Mouse (Mus musculus): ENCODE results near the gene Lancl3. TPM values are rescaled to one million over a fixed set of nuclear protein-coding genes. Genes with fewer than 3 reads are reported as not detected.

Gene Lancl3
- polyA plus RNA-seq, 1 experiment from 2014 or later, result 1.3 TPM

GRCm38 (mm10) chrX:9227105-9227504, 27.4 kb downstream of the Lancl3 start:
- Histone ChIP-seq H3K9ac (no peak overlapping the region), H3K36me3 (no peaks in the 10 kb centered on the region), H3K4me1 (no peaks in the 10 kb centered on the region), H3K27ac (no peak overlapping the region), H3K9me3 (replicated peaks) (no peaks in the 10 kb centered on the region), H3K4me3 (replicated peaks) (no peak overlapping the region), H3K27me3 (no peaks in the 10 kb centered on the region), H3K4me2 (no peak overlapping the region)
- ATAC-seq (replicated peaks; ENCODE audit: low FRiP score), result no peak
- 66% methylated on average over 2 of the region's 2 CpGs for WGBS

- no peak overlapping the region for H3K4me3 ChIP-seq (replicated peaks)
- ATAC-seq (replicated peaks; ENCODE audit: low FRiP score), result no peak
- no peak overlapping the region for H3K9ac ChIP-seq
- 80% methylated on average over 5 of the region's 5 CpGs for WGBS
- no peak overlapping the region for H3K27ac ChIP-seq
- H3K27me3 ChIP-seq, result no peaks in the 10 kb centered on the region
- no peaks in the 10 kb centered on the region for H3K36me3 ChIP-seq
- no peak overlapping the region for H3K4me2 ChIP-seq
- no peaks in the 10 kb centered on the region for H3K4me1 ChIP-seq
- H3K9me3 ChIP-seq (replicated peaks), result no peaks in the 10 kb centered on the region
Observed at GRCm38 (mm10) chrX:9240737-9241591, 41.3 kb downstream of the Lancl3 start.

- no peak overlapping the region for H3K9ac ChIP-seq
- no peaks in the 10 kb centered on the region for H3K4me1 ChIP-seq
- no peaks in the 10 kb centered on the region for H3K9me3 ChIP-seq (replicated peaks)
- ATAC-seq (replicated peaks; ENCODE audit: low FRiP score), result no peak
- no peak overlapping the region for H3K4me3 ChIP-seq (replicated peaks)
- no peak overlapping the region for H3K4me2 ChIP-seq
- 46% methylated on average over 8 of the region's 8 CpGs for WGBS
- no peaks in the 10 kb centered on the region for H3K27me3 ChIP-seq
- H3K36me3 ChIP-seq, result no peaks in the 10 kb centered on the region
- H3K27ac ChIP-seq, result 0 out of 2 replicates have a peak overlapping the region, but pooled peaks have one; percentile 13
Observed at GRCm38 (mm10) chrX:9243381-9243864, 43.7 kb downstream of the Lancl3 start.

GRCm38 (mm10) chrX:9244603-9245336, 45.1 kb downstream of the Lancl3 start:
- Histone ChIP-seq H3K36me3 (no peaks in the 10 kb centered on the region), H3K9ac (no peak overlapping the region), H3K4me3 (replicated peaks) (no peak overlapping the region), H3K9me3 (replicated peaks) (no peaks in the 10 kb centered on the region), H3K4me1 (0 out of 2 replicates have a peak, but pooled peaks cover 3% of the 10 kb centered on the region), H3K27ac (no peak overlapping the region), H3K27me3 (no peaks in the 10 kb centered on the region), H3K4me2 (no peak overlapping the region)
- 75% methylated on average over 12 of the region's 12 CpGs for WGBS
- ATAC-seq (replicated peaks; ENCODE audit: low FRiP score), result no peak

- Histone ChIP-seq H3K4me3 (replicated peaks) (no peak overlapping the region), H3K4me1 (0 out of 2 replicates have a peak, but pooled peaks cover 3% of the 10 kb centered on the region), H3K27ac (no peak overlapping the region), H3K27me3 (no peaks in the 10 kb centered on the region), H3K9me3 (replicated peaks) (no peaks in the 10 kb centered on the region), H3K36me3 (no peaks in the 10 kb centered on the region), H3K4me2 (no peak overlapping the region), H3K9ac (no peak overlapping the region)
- 48% methylated on average over 5 of the region's 5 CpGs for WGBS
- ATAC-seq (replicated peaks; ENCODE audit: low FRiP score), result no peak
Observed at GRCm38 (mm10) chrX:9248911-9249310, 49.2 kb downstream of the Lancl3 start.

GRCm38 (mm10) chrX:9253990-9254389, 54.3 kb downstream of the Lancl3 start:
- 75% methylated on average over 10 of the region's 10 CpGs for WGBS
- Histone ChIP-seq H3K27ac (no peak overlapping the region), H3K4me2 (no peak overlapping the region), H3K9ac (no peak overlapping the region), H3K36me3 (no peaks in the 10 kb centered on the region), H3K9me3 (replicated peaks) (no peaks in the 10 kb centered on the region), H3K27me3 (no peaks in the 10 kb centered on the region), H3K4me3 (replicated peaks) (no peak overlapping the region), H3K4me1 (0 out of 2 replicates have a peak, but pooled peaks cover 3% of the 10 kb centered on the region)
- no peak for ATAC-seq (replicated peaks; ENCODE audit: low FRiP score)

- ATAC-seq (replicated peaks; ENCODE audit: low FRiP score), result no peak
- Histone ChIP-seq H3K9ac (no peak overlapping the region), H3K27ac (no peak overlapping the region), H3K4me1 (no peaks in the 10 kb centered on the region), H3K36me3 (no peaks in the 10 kb centered on the region), H3K4me2 (no peak overlapping the region), H3K27me3 (no peaks in the 10 kb centered on the region), H3K9me3 (replicated peaks) (no peaks in the 10 kb centered on the region), H3K4me3 (replicated peaks) (no peak overlapping the region)
- 94% methylated on average over 3 of the region's 3 CpGs for WGBS
Observed at GRCm38 (mm10) chrX:9254901-9255300, 55.2 kb downstream of the Lancl3 start.

GRCm38 (mm10) chrX:9256766-9257165, 57.1 kb downstream of the Lancl3 start, which contains the start of gene Gm14862:
TSS of gene Gm14862 (minus strand) at chrX:9256899.
- H3K27me3 ChIP-seq, result no peaks in the 10 kb centered on the region
- 74% methylated on average over 5 of the region's 5 CpGs for WGBS
- no peak within 1 kb of the TSS for H3K27ac ChIP-seq
- H3K9ac ChIP-seq, result no peak within 1 kb of the TSS
- no peaks in the 10 kb centered on the region for H3K36me3 ChIP-seq
- H3K4me3 ChIP-seq (replicated peaks), result no peak within 1 kb of the TSS
- no peaks in the 10 kb centered on the region for H3K4me1 ChIP-seq
- H3K4me2 ChIP-seq, result no peak within 1 kb of the TSS
- no peaks in the 10 kb centered on the region for H3K9me3 ChIP-seq (replicated peaks)
- no peak for ATAC-seq (replicated peaks; ENCODE audit: low FRiP score)

- H3K27me3 ChIP-seq, result no peaks in the 10 kb centered on the region
- H3K4me1 ChIP-seq, result no peaks in the 10 kb centered on the region
- no peaks in the 10 kb centered on the region for H3K36me3 ChIP-seq
- H3K9ac ChIP-seq, result no peak overlapping the region
- no peaks in the 10 kb centered on the region for H3K9me3 ChIP-seq (replicated peaks)
- ATAC-seq (replicated peaks; ENCODE audit: low FRiP score), result no peak
- 91% methylated on average over 7 of the region's 7 CpGs for WGBS
- no peak overlapping the region for H3K27ac ChIP-seq
- H3K4me3 ChIP-seq (replicated peaks), result no peak overlapping the region
- no peak overlapping the region for H3K4me2 ChIP-seq
Observed at GRCm38 (mm10) chrX:9257831-9258230, 58.1 kb downstream of the Lancl3 start.

- H3K9me3 ChIP-seq (replicated peaks), result no peaks in the 10 kb centered on the region
- no peaks in the 10 kb centered on the region for H3K27me3 ChIP-seq
- H3K4me1 ChIP-seq, result no peaks in the 10 kb centered on the region
- no peak for ATAC-seq (replicated peaks; ENCODE audit: low FRiP score)
- no peak overlapping the region for H3K4me3 ChIP-seq (replicated peaks)
- 100% methylated on average over 1 of the region's 1 CpGs for WGBS
- H3K4me2 ChIP-seq, result no peak overlapping the region
- H3K27ac ChIP-seq, result no peak overlapping the region
- no peaks in the 10 kb centered on the region for H3K36me3 ChIP-seq
- H3K9ac ChIP-seq, result no peak overlapping the region
Observed at GRCm38 (mm10) chrX:9259267-9259666, 59.6 kb downstream of the Lancl3 start.

GRCm38 (mm10) chrX:9271112-9271511, 71.4 kb downstream of the Lancl3 start:
- 81% methylated on average over 3 of the region's 3 CpGs for WGBS
- ATAC-seq (replicated peaks; ENCODE audit: low FRiP score), result no peak
- H3K4me1 ChIP-seq, result no peaks in the 10 kb centered on the region

GRCm38 (mm10) chrX:9271947-9272459, 72.3 kb downstream of the Lancl3 start:
- Histone ChIP-seq H3K9me3 (replicated peaks) (no peaks in the 10 kb centered on the region), H3K27ac (no peak overlapping the region), H3K4me2 (peak overlapping the region; percentile 61), H3K9ac (no peak overlapping the region), H3K4me1 (no peaks in the 10 kb centered on the region), H3K27me3 (no peaks in the 10 kb centered on the region), H3K4me3 (replicated peaks) (peak overlapping the region; percentile 59), H3K36me3 (no peaks in the 10 kb centered on the region)
- 23% methylated on average over 8 of the region's 8 CpGs for whole genome bisulfite sequencing
- no peak; the same call in 1 of the 2 replicates for ATAC-seq (replicated peaks; ENCODE audit: low FRiP score)

More at GRCm38 (mm10) chrX:9271112-9271511, 71.4 kb downstream of the Lancl3 start:
- Histone ChIP-seq H3K4me2 (no peak overlapping the region), H3K4me3 (replicated peaks) (no peak overlapping the region), H3K27ac (no peak overlapping the region), H3K27me3 (no peaks in the 10 kb centered on the region), H3K36me3 (no peaks in the 10 kb centered on the region), H3K9ac (no peak overlapping the region), H3K9me3 (replicated peaks) (no peaks in the 10 kb centered on the region)

Data from kidney, embryonic 15.5 days (tissue).